Mouse (Mus musculus) kidney, embryonic 16.5 days (tissue): ENCODE measurements around the gene Gak. TPM values are rescaled to one million over a fixed set of nuclear protein-coding genes. Genes with fewer than 3 reads are reported as not detected.

ENCODE experiments used
- ATAC-seq: fragments of 200-750 bp; cut with Nextera tagmentation; 2 replicates; pipeline ENCODE4 v1.8.0; 2017; ENCODE audit warnings: moderate TSS enrichment; ENCODE audit not compliant: low FRiP score, low TSS enrichment
- H3K27ac ChIP-seq: fragments of 300-500 bp; sonication (generic); 2 replicates; pipeline ENCODE4 v1.5.1; 2014; ENCODE audit warnings: low read length
- H3K27me3 ChIP-seq: fragments of 300-500 bp; sonication (generic); 2 replicates; pipeline ENCODE4 v1.6.1; 2014; ENCODE audit warnings: low read length, control low read depth, mixed read lengths; ENCODE audit not compliant: insufficient read depth
- H3K36me3 ChIP-seq: fragments of 300-500 bp; sonication (generic); 2 replicates; pipeline ENCODE4 v1.6.1; 2014; ENCODE audit warnings: low read length, control low read depth, mixed read lengths; ENCODE audit not compliant: insufficient read depth
- H3K4me1 ChIP-seq: fragments of 300-500 bp; sonication (generic); 2 replicates; pipeline ENCODE4 v1.6.1; 2014; ENCODE audit warnings: low read length, control low read depth, mixed read lengths; ENCODE audit not compliant: insufficient read depth
- H3K4me2 ChIP-seq: fragments of 300-500 bp; sonication (generic); replicated peaks from 2 replicates; pipeline ENCODE4 v1.6.1; 2014; ENCODE audit warnings: low read depth, low read length
- H3K4me3 ChIP-seq: fragments of 300-500 bp; sonication (generic); 2 replicates; pipeline ENCODE4 v1.5.1; 2014; ENCODE audit warnings: mild to moderate bottlenecking, low read length
- H3K9ac ChIP-seq: fragments of 300-500 bp; sonication (generic); replicated peaks from 2 replicates; pipeline ENCODE4 v1.6.1; 2014; ENCODE audit warnings: low read length
- H3K9me3 ChIP-seq: fragments of 300-500 bp; sonication (generic); 2 replicates; pipeline ENCODE4 v1.6.1; 2016; ENCODE audit warnings: low read length, control low read depth
- WGBS: fragments of 180-500 bp; shearing (Covaris S2); extraction: QIAGEN DNeasy Blood & Tissue Kit; methylation state at CpG from one replicate; pipeline ENCODE4 v1.1.7; 2014; 5-methylcytosine and 5-hydroxymethylcytosine counted together
- polyA plus RNA-seq: library from polyadenylated mRNA; unstranded; fragments of >200 nt; fragmentation: Nextera tagmentation; extraction: Ambion mirVana; gene quantifications from 2 replicates; pipeline ENCODE4 v1.2.1, GENCODE M21; 2015

Gak gene
- polyA plus RNA-seq, 1 experiment from 2014 or later: 63.3 TPM

DNA sequence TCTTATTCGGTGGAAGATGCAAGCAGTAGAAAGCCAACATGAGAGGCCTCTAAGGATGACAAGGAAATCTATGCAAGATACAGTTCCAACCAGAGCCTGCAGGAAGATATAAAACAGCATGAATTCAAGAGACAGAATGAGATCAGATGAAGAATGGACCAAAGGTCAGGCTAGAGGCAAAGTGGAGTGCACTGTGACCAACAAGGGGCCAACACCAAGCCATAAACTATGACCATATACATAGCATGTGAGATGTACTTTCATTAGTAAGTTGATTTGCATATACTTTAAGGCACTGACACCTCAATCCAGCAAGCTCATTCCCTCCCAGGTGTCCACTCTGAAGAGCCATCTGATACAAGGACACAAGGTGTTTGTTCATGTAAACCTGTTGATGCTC, 19.1 kb downstream of the Gak start:
- no peak for ATAC-seq
- Histone ChIP-seq H3K36me3 (peaks cover 86% of the 10 kb centered on the region), H3K4me3 (no peak overlapping the region), H3K4me1 (no peaks in the 10 kb centered on the region), H3K4me2 (no peak overlapping the region), H3K27me3 (no peaks in the 10 kb centered on the region), H3K9me3 (no peaks in the 10 kb centered on the region), H3K27ac (no peak overlapping the region), H3K9ac (no peak overlapping the region)
- WGBS: 97% methylated on average over 1 of the region's 1 CpGs

DNA sequence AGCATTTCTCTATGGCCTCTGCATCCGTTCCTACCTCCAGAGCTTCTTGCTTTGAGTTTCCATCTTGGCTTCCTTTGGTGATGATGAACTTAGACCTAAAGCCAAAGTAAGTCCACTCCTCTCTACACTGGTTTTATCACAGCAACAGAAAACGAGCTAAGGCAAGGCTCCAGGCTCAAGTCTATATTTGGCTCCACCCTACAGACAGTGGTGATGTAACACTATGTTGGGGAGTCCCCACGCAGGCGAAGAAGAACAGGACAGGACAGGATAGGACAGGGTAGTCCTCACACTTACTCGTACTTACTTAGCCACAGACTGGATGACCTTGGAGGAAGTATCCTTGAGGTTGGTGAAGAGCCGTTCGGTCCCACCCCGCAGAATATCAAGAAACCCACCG, 27.0 kb downstream of the Gak start:
- peaks cover 86% of the 10 kb centered on the region for H3K36me3 ChIP-seq
- H3K27me3 ChIP-seq: no peaks in the 10 kb centered on the region
- no peak for ATAC-seq
- no peaks in the 10 kb centered on the region for H3K4me1 ChIP-seq
- 95% methylated on average over 9 of the region's 9 CpGs for WGBS
- H3K9ac ChIP-seq: no peak overlapping the region
- no peak overlapping the region for H3K27ac ChIP-seq
- no peaks in the 10 kb centered on the region for H3K9me3 ChIP-seq
- H3K4me2 ChIP-seq: no peak overlapping the region
- H3K4me3 ChIP-seq: no peak overlapping the region

- no peaks in the 10 kb centered on the region for H3K9me3 ChIP-seq
- H3K36me3 ChIP-seq: peaks cover 86% of the 10 kb centered on the region
- WGBS: 71% methylated on average over 1 of the region's 1 CpGs
- ATAC-seq: no peak
- no peak overlapping the region for H3K27ac ChIP-seq
- no peak overlapping the region for H3K4me3 ChIP-seq
- H3K4me2 ChIP-seq: no peak overlapping the region
- no peaks in the 10 kb centered on the region for H3K4me1 ChIP-seq
- H3K9ac ChIP-seq: no peak overlapping the region
- no peaks in the 10 kb centered on the region for H3K27me3 ChIP-seq
These were observed 29.6 kb downstream of the Gak start for GRCm38 (mm10) chr5:108599923-108600322.

- no peak overlapping the region for H3K9ac ChIP-seq
- H3K36me3 ChIP-seq: peaks cover 72% of the 10 kb centered on the region
- H3K27ac ChIP-seq: no peak overlapping the region
- no peaks in the 10 kb centered on the region for H3K27me3 ChIP-seq
- no peak overlapping the region for H3K4me2 ChIP-seq
- no peaks in the 10 kb centered on the region for H3K4me1 ChIP-seq
- H3K9me3 ChIP-seq: no peaks in the 10 kb centered on the region
- H3K4me3 ChIP-seq: no peak overlapping the region
- 96% methylated on average over 3 of the region's 3 CpGs for WGBS
- ATAC-seq: no peak
These were observed 48.1 kb downstream of the Gak start for GRCm38 (mm10) chr5:108581361-108581891.

- Histone ChIP-seq H3K4me1 (no peaks in the 10 kb centered on the region), H3K9me3 (no peaks in the 10 kb centered on the region), H3K27me3 (no peaks in the 10 kb centered on the region), H3K4me2 (no peak overlapping the region), H3K27ac (no peak overlapping the region), H3K9ac (no peak overlapping the region), H3K36me3 (peaks cover 83% of the 10 kb centered on the region), H3K4me3 (no peak overlapping the region)
- ATAC-seq: no peak
- WGBS: 89% methylated on average over 6 of the region's 6 CpGs
These were observed 56.5 kb downstream of the Gak start for GRCm38 (mm10) chr5:108573054-108573453.

- Histone ChIP-seq H3K4me3 (no peak overlapping the region), H3K36me3 (peaks cover 71% of the 10 kb centered on the region), H3K4me1 (no peaks in the 10 kb centered on the region), H3K27ac (no peak overlapping the region), H3K9ac (no peak overlapping the region), H3K4me2 (no peak overlapping the region), H3K9me3 (no peaks in the 10 kb centered on the region), H3K27me3 (no peaks in the 10 kb centered on the region)
- 86% methylated on average over 1 of the region's 1 CpGs for WGBS
- ATAC-seq: no peak
These were observed 58.6 kb downstream of the Gak start for GRCm38 (mm10) chr5:108570991-108571390.

DNA sequence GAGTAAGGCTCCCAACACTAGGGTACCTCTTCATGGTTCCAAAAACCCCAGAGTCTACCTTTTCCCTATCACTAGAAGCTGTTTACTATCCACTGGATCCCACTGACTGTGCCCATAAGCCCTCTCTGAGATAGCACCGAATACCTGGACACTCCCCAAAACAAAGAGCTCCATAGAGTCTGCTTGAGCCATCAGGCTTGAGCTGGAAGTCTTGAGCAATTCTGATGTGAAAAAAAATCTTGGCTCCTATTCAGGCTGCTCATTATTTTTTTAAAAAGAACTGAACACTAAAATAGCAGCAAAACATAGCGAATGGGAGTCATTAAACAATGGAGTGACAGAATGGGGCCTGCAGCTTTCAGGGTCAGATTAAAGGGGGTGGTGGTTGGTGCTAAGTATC, 62.5 kb downstream of the Gak start:
- Histone ChIP-seq H3K4me2 (no peak overlapping the region), H3K4me3 (no peak overlapping the region), H3K27me3 (no peaks in the 10 kb centered on the region), H3K9me3 (no peaks in the 10 kb centered on the region), H3K27ac (no peak overlapping the region), H3K36me3 (peaks cover 44% of the 10 kb centered on the region), H3K9ac (no peak overlapping the region), H3K4me1 (no peaks in the 10 kb centered on the region)
- WGBS: 87% methylated on average over 2 of the region's 2 CpGs
- ATAC-seq: no peak

DNA sequence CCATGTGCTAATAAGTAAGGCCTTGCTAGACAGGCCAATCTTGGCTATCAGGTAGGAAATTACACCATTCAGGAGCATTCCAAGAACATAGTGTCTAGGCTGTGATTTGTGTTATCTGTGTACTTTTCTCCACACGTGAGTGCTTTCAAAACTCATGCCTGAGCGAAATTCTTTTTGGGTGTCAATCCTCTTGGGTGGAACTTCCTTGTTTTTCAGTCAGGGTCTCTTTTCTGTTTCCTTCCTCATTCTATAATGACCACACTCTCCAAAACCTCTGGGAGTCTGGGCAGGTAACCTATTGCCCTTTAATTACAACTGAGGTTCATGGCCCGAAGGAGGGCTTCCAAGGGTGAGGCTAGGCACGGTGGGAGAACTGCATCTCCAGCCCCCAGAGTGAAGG, 63.0 kb downstream of the Gak start:
- WGBS: 87% methylated on average over 4 of the region's 4 CpGs
- Histone ChIP-seq H3K4me1 (no peaks in the 10 kb centered on the region), H3K27me3 (no peaks in the 10 kb centered on the region), H3K36me3 (peaks cover 38% of the 10 kb centered on the region), H3K4me2 (no peak overlapping the region), H3K27ac (no peak overlapping the region), H3K9ac (no peak overlapping the region), H3K9me3 (no peaks in the 10 kb centered on the region), H3K4me3 (no peak overlapping the region)
- ATAC-seq: no peak

DNA sequence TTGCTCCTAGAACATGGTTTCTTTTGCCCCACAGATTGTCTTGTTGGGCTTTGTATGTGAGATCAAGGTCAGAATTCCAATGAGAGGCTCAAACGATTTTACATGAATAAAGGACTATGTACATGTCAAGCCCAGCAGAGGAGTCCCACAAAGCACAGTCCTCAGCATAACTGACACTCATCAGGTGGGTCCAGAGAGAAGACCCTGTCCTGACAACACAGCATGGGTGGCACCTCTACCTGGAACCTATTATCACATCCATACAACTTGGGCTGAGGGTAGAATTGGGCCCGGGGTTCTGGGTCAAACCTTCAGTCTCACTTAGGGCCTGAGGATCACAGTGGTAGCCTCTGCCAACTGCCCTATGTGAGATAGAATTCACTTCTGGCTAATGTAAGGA, 64.2 kb downstream of the Gak start:
- H3K9ac ChIP-seq: no peak overlapping the region
- WGBS: 92% methylated on average over 2 of the region's 2 CpGs
- H3K27me3 ChIP-seq: no peaks in the 10 kb centered on the region
- H3K4me3 ChIP-seq: no peak overlapping the region
- H3K4me2 ChIP-seq: no peak overlapping the region
- H3K4me1 ChIP-seq: no peaks in the 10 kb centered on the region
- ATAC-seq: no peak
- H3K36me3 ChIP-seq: peaks cover 28% of the 10 kb centered on the region
- H3K9me3 ChIP-seq: no peaks in the 10 kb centered on the region
- H3K27ac ChIP-seq: no peak overlapping the region

DNA sequence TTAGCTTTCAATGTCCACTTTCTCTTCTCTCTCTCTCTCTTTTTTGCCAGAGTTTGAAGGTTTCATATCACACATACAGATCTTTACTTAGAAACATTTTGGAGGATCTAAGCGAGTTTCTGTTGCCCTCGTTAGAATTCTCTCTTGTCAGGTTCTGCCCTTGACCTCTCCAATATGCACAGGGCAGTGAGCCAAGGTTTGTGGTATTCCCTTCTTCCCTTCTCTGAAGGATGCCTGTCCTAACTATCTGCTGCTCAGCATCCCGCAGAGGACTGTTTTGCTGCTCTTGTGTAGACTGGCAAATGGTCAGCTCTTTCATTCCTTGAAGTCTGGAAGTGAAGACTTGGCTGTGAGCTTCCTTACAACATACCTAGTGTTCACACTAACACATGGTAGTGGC, 65.2 kb downstream of the Gak start:
- H3K27me3 ChIP-seq: no peaks in the 10 kb centered on the region
- H3K4me2 ChIP-seq: no peak overlapping the region
- no peak overlapping the region for H3K4me3 ChIP-seq
- ATAC-seq: no peak
- H3K9ac ChIP-seq: no peak overlapping the region
- no peaks in the 10 kb centered on the region for H3K9me3 ChIP-seq
- WGBS: 82% methylated on average over 3 of the region's 3 CpGs
- H3K36me3 ChIP-seq: peaks cover 18% of the 10 kb centered on the region
- no peaks in the 10 kb centered on the region for H3K4me1 ChIP-seq
- H3K27ac ChIP-seq: no peak overlapping the region
